Mouse (Mus musculus) B cell, adult 2 months (primary cell): ENCODE measurements around the gene Efcab9.

Experiments
- DNase-seq, 2 experiments: peaks; one replicate each; pipeline ENCODE4 v3.0.0; 2022

The Efcab9 gene

GRCm38 (mm10) chr11:32493312-32493711, 38.6 kb downstream of the Efcab9 start:
- no peak for DNase-seq

- no peak for DNase-seq
These were observed 40.8 kb downstream of the Efcab9 start for GRCm38 (mm10) chr11:32491079-32491478.

GRCm38 (mm10) chr11:32488808-32489670, 42.8 kb downstream of the Efcab9 start:
- peak; percentile 54 to 55 for DNase-seq

DNA sequence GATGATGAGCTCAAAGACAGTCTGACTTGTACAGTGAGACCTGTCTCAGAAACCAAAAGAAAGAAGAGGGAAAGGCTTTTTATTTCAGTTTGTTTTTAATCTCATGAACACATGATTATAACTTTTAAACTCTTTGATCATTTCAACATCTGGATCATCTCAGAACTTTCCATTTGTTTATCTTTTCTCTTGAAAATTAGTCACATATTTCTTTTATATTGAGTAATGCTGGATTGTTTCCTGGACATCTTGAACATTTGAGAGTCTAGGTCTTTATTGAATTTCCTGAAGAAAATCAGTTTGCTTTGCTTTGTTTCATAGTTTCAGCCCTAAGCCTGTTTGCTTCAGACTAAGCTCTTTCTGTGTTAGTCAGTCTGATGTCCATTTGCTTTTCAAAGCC, 43.5 kb downstream of the Efcab9 start:
- DNase-seq: no peak

- DNase-seq: peak in 1 of 2 experiments; percentile 12
These were observed 44.4 kb downstream of the Efcab9 start for GRCm38 (mm10) chr11:32487501-32487900.

- DNase-seq: no peak
These were observed 45.3 kb downstream of the Efcab9 start for GRCm38 (mm10) chr11:32486621-32487020.

- no peak for DNase-seq
These were observed 46.6 kb downstream of the Efcab9 start for GRCm38 (mm10) chr11:32485290-32485689.

DNA sequence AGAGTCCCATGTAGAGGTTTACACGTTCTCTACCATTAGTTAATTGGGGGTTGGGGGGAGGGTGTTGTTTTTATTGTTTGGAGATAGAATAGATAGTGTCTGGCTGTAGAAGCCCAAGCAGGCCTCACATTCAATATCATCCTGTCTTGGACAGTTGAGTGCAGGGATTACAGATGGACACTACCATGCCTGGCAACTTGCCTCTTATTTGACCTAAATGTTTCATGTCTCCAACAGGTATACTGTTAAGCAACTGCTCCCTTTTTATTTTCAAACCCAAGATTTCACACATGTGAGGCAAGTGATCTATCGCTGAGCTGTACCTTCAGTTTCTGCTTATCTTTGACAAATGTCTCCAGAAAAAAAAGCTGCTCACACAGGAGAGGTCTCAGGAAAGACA, 50.4 kb downstream of the Efcab9 start:
- no peak for DNase-seq

DNA sequence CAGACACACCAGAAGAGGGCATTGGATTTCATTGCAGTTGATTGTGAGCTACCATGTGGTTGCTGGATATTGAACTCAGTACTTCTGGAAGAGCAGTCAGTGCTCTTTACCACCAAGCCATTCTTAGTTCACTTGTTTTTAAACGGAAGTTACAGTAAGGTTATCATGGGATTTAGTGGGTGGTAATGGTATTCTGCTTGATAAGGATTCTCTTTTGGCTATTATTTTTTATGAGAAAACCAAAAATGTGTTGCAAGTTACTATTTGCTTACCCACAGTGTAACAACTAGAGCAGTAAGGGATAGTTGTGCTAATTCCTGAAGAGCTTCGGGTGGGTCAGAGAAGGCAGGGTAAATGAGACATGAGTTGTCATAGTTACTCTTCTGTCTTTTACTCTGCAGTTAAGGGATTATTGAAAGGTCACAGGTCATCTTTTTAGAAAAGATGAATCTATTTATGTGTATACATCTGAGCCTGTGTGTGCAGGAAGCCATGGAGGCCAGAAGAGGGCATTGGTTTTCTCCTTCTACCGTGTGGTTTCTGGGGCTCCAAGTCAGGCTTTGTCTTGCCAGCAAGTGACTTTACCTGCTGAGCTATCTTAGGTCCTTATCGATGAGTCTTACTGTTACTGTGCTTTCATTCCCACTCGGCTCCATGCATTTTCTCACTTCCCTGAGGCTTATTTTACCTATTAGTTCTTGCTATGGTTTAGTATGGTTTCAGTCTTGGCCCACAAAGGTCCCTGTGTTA, 56.2 kb downstream of the Efcab9 start:
- no peak for DNase-seq

DNA sequence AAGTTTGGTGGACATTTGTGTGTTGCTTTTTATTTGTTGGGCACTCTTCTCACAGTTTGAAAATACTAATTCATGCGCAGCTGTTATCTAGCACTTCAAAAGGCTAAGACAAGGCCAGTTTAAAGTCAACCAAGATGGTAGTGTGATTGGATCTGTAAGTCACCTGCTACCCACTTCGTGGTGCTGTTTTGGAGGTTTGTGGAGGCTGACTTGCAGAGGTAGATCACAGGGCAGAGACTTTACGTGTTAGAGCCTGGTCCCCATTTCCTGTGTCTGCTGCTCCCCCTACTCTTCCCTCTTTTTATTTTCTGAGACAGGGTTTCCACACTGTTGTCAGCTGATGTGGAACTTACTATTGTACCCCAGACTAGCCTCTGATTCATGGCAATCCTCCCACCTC, 57.2 kb downstream of the Efcab9 start:
- DNase-seq: no peak
